Mouse (Mus musculus) activated CD4-positive, CD25-positive, alpha-beta regulatory T cell (primary cell): ENCODE results near the gene Spib. TPM values are rescaled to one million over a fixed set of nuclear protein-coding genes. Genes with fewer than 3 reads are reported as not detected.

ENCODE experiments used
- polyA plus RNA-seq, 2 experiments: library from polyadenylated mRNA; unstranded; fragments of 100-300 nt; shearing (Covaris generic); gene quantifications; one replicate each; pipeline ENCODE4 v1.2.1; 2017

The Spib gene
- polyA plus RNA-seq = 1 to 10 TPM; 2.1 to 2.8 TPM

GRCm38 (mm10) chr7:44531946-44532732, at the start of gene Spib:
Gene Spib (minus strand): TSS chr7:44532071.

GRCm38 (mm10) chr7:44572213-44572701, 40.4 kb upstream of the Spib start, which contains the start of gene Napsa:
Gene Napsa (plus strand): TSS chr7:44572380.

GRCm38 (mm10) chr7:44553826-44554225, 22.0 kb upstream of the Spib start, which contains the start of gene Nr1h2:
Gene Nr1h2 (minus strand): TSS chr7:44553951.

GRCm38 (mm10) chr7:44548497-44549087, 16.7 kb upstream of the Spib start, which contains the start of gene Pold1:
Gene Pold1 (minus strand): TSS chr7:44548849.

GRCm38 (mm10) chr7:44524502-44524901, 7.4 kb downstream of the Spib start, which contains the start of gene Mybpc2:
Gene Mybpc2 (minus strand): TSS chr7:44524656.

GRCm38 (mm10) chr7:44495992-44496770, 35.7 kb downstream of the Spib start, which contains the start of the genes Emc10 and Fam71e1:
Gene Emc10 (minus strand): TSS chr7:44496529.
Gene Fam71e1 (plus strand): TSS chr7:44496581.

Other genes starting within 250 kb of the Spib start
- gene Clec11a, start 225.2 kb downstream of the Spib start, polyA plus RNA-seq = under 1 TPM; 0.14 to 0.81 TPM
- under 1 TPM; 0.02 to 0.10 TPM for gene Shank1, start 221.8 kb downstream of the Spib start, polyA plus RNA-seq
- not detected for gene Syt3, start 148.0 kb downstream of the Spib start, polyA plus RNA-seq
- not detected for gene 1700008O03Rik, start 146.3 kb downstream of the Spib start, polyA plus RNA-seq
- gene Lrrc4b, start 103.1 kb downstream of the Spib start, polyA plus RNA-seq = under 1 TPM in 1 of 2 experiments, not detected in 1; 0.14 TPM
- not detected for gene Aspdh, start 66.7 kb downstream of the Spib start, polyA plus RNA-seq
- 10 to 100 TPM; 52.4 to 75.0 TPM for gene Josd2, start 64.1 kb downstream of the Spib start, polyA plus RNA-seq
- gene Emc10, start 35.5 kb downstream of the Spib start, polyA plus RNA-seq = 100 to 1,000 TPM; 160 to 164 TPM
- 1 to 10 TPM in 1 of 2 experiments, under 1 TPM in 1; 0.81 to 4.8 TPM for gene Fam71e1, start 35.5 kb downstream of the Spib start, polyA plus RNA-seq
- gene Mybpc2, start 7.4 kb downstream of the Spib start, polyA plus RNA-seq = not detected
- gene Pold1, start 16.8 kb upstream of the Spib start, polyA plus RNA-seq = 10 to 100 TPM; 26.5 to 42.4 TPM
- gene Nr1h2, start 21.9 kb upstream of the Spib start, polyA plus RNA-seq = 100 to 1,000 TPM; 130 to 142 TPM
- gene Napsa, start 40.3 kb upstream of the Spib start, polyA plus RNA-seq = 1 to 10 TPM; 3.1 to 6.6 TPM
- gene Kcnc3, start 58.6 kb upstream of the Spib start, polyA plus RNA-seq = under 1 TPM; 0.07 to 0.10 TPM
- gene Myh14, start 138.8 kb upstream of the Spib start, polyA plus RNA-seq = under 1 TPM in 1 of 2 experiments, not detected in 1; 0.26 TPM
- gene Izumo2, start 176.7 kb upstream of the Spib start, polyA plus RNA-seq = not detected
- gene Vrk3, start 216.3 kb upstream of the Spib start, polyA plus RNA-seq = 10 to 100 TPM; 90.6 to 99.8 TPM
- gene Zfp473, start 219.0 kb upstream of the Spib start, polyA plus RNA-seq = under 1 TPM; 0.38 to 0.87 TPM